Mouse (Mus musculus) kidney, embryonic 14.5 days (tissue): ENCODE measurements around the gene Nr2f2. TPM values are rescaled to one million over a fixed set of nuclear protein-coding genes. Genes with fewer than 3 reads are reported as not detected.

Experiments
- ATAC-seq: fragments of 200-750 bp; cut with Nextera tagmentation; 2 replicates; pipeline ENCODE4 v1.8.0; 2017; ENCODE audit warnings: moderate number of reproducible peaks, mild to moderate bottlenecking, moderate TSS enrichment, moderate library complexity; ENCODE audit not compliant: low FRiP score, low TSS enrichment
- H3K27ac ChIP-seq: fragments of 300-500 bp; sonication (generic); 2 replicates; pipeline ENCODE4 v1.5.1; 2014; ENCODE audit warnings: low read depth, mild to moderate bottlenecking, low read length, moderate library complexity, mixed read lengths
- H3K27me3 ChIP-seq: fragments of 300-500 bp; sonication (generic); 2 replicates; pipeline ENCODE4 v1.6.1; 2014; ENCODE audit warnings: mild to moderate bottlenecking, low read length; ENCODE audit not compliant: control insufficient read depth, insufficient read depth
- H3K36me3 ChIP-seq: fragments of 300-500 bp; sonication (generic); 2 replicates; pipeline ENCODE4 v1.6.1; 2014; ENCODE audit warnings: low read length, mixed read lengths; ENCODE audit not compliant: control insufficient read depth, insufficient read depth
- H3K4me1 ChIP-seq: fragments of 300-500 bp; sonication (generic); 2 replicates; pipeline ENCODE4 v1.6.1; 2014; ENCODE audit warnings: low read length, mixed read lengths; ENCODE audit not compliant: control insufficient read depth, insufficient read depth
- H3K4me2 ChIP-seq: fragments of 300-500 bp; sonication (generic); replicated peaks from 2 replicates; pipeline ENCODE4 v1.6.1; 2014; ENCODE audit warnings: low read depth, mild to moderate bottlenecking, low read length
- H3K4me3 ChIP-seq: fragments of 300-500 bp; sonication (generic); 2 replicates; pipeline ENCODE4 v1.5.1; 2014; ENCODE audit warnings: mild to moderate bottlenecking, low read length
- H3K9ac ChIP-seq: fragments of 300-500 bp; sonication (generic); 2 replicates; pipeline ENCODE4 v1.6.1; 2014; ENCODE audit warnings: low read depth, mild to moderate bottlenecking, low read length, moderate library complexity
- H3K9me3 ChIP-seq: fragments of 300-500 bp; sonication (generic); 2 replicates; pipeline ENCODE4 v1.6.1; 2016; ENCODE audit warnings: low read length; ENCODE audit not compliant: control insufficient read depth
- WGBS: fragments of 180-500 bp; shearing (Covaris S2); extraction: QIAGEN DNeasy Blood & Tissue Kit; methylation state at CpG from one replicate; pipeline ENCODE4 v1.1.7; 2014; 5-methylcytosine and 5-hydroxymethylcytosine counted together
- polyA plus RNA-seq: library from polyadenylated mRNA; unstranded; fragments of >200 nt; fragmentation: Nextera tagmentation; extraction: Ambion mirVana; gene quantifications from 2 replicates; pipeline ENCODE4 v1.2.1, GENCODE M21; 2014

Nr2f2 gene
- polyA plus RNA-seq, 1 experiment from 2014 or later, result 310 TPM

DNA sequence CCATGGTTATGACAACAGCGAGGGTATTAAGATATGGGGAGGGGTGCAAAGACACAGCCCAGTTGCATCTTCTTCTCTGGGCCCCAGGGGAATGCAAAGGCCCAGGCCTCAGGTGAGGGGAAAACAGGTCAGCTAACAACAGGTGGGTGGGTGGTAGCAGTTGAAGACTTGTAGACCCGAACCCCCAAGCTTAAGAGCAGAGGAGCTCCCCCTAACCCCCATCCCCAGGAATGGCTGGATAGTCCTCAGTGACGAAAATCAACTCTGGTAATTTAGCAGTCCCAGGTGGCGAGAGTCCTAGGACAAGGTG, 2.2 kb upstream of the Nr2f2 start:
- Histone ChIP-seq H3K9me3 (no peaks in the 10 kb centered on the region), H3K4me1 (peaks cover 14% of the 10 kb centered on the region), H3K9ac (peak overlapping the region; percentile 100), H3K4me3 (peak overlapping the region; percentile 96), H3K27me3 (peaks cover 3% of the 10 kb centered on the region), H3K36me3 (no peaks in the 10 kb centered on the region), H3K27ac (peak overlapping the region; percentile 97), H3K4me2 (peak overlapping the region; percentile 79)
- no peak for ATAC-seq
- 22% methylated on average over 4 of the region's 4 CpGs for WGBS

DNA sequence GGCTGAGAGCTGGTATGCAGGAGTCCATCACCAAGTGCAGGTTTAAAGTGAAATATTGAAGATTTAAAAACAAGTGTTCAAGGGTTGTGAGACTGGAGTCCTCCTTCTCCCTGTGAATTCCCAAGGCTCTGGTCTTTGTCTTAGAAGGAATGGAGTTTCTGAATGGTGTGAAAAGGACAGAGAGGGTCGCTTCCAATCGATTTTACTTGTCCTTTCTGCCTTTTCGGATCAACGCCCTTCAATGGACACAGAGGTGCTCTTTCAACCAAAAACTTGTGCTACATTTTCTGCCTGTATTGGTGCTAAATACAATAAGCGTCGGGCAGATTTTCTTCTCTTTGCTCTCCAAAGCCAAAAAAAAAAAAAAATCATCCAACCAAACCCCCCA, 1.7 kb upstream of the Nr2f2 start:
- H3K4me1 ChIP-seq, result peaks cover 14% of the 10 kb centered on the region
- peak overlapping the region; percentile 96 for H3K4me3 ChIP-seq
- H3K27ac ChIP-seq, result peak overlapping the region; percentile 97
- ATAC-seq, result no peak
- peaks cover 3% of the 10 kb centered on the region for H3K27me3 ChIP-seq
- no peaks in the 10 kb centered on the region for H3K9me3 ChIP-seq
- H3K9ac ChIP-seq, result peak overlapping the region; percentile 100; the same call in 1 of the 2 replicates
- H3K36me3 ChIP-seq, result no peaks in the 10 kb centered on the region
- peak overlapping the region; percentile 79 for H3K4me2 ChIP-seq
- 23% methylated on average over 6 of the region's 6 CpGs for WGBS

DNA sequence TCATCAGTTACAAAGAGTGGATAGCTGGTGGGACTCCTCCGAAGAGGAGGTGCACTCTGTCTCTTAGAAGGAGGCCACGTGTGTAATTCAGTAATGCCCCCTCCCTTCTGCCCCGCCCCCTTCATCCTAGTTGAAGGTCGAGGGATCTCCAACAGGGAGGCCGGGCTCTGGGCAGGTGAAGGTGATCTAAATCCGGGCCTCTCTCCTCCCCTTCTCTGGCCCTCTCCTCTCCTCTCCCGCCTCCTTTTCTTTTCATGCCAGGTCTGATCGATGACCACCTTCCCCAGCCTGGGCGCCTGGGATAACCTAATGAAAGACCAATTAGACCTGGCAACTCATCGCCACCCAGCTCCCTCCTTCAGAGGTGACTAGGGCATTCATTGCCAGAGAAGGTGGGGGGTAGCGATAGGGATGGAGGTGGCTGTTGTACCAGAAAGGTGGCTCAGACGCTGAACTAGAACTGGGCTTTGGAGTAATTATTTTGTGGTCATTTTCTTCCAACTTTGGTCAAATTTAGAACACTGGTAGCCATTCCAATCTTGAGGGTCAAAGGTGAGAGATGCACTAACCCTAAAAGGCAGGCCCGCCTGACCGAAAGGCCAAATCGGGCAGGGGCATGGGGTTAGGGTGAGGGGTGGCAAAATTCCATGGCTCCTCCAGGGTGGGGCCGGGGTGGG, 1.2 kb upstream of the Nr2f2 start:
- 7% methylated on average over 16 of the region's 16 CpGs for WGBS
- ATAC-seq, result peak; percentile 47; the same call in 1 of the 2 replicates
- Histone ChIP-seq H3K4me1 (peaks cover 14% of the 10 kb centered on the region), H3K27me3 (peaks cover 3% of the 10 kb centered on the region), H3K27ac (peak overlapping the region; percentile 97), H3K4me3 (peak overlapping the region; percentile 96), H3K9me3 (no peaks in the 10 kb centered on the region), H3K4me2 (peak overlapping the region; percentile 79), H3K36me3 (no peaks in the 10 kb centered on the region), H3K9ac (peak overlapping the region; percentile 100)

DNA sequence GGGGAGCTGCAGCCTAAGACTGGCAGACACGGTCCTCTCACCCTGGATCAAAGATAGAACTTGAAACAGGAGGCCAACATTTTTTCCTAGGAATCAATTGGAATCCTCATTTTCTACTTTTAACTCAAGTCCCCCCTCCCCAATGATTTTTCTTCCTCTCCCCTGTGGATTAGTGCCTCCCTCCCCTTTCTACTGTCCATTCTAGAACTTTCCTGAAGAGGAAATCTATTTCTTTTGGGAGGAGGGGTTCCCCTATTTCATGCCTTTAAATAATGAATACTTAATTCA, 217 bp upstream of the Nr2f2 start:
- peak overlapping the region; percentile 96 for H3K4me3 ChIP-seq
- H3K9ac ChIP-seq, result peak overlapping the region; percentile 100
- H3K27ac ChIP-seq, result peak overlapping the region; percentile 97
- no peaks in the 10 kb centered on the region for H3K36me3 ChIP-seq
- peaks cover 3% of the 10 kb centered on the region for H3K27me3 ChIP-seq
- H3K4me1 ChIP-seq, result peaks cover 14% of the 10 kb centered on the region
- no peaks in the 10 kb centered on the region for H3K9me3 ChIP-seq
- 0% methylated on average over 1 of the region's 1 CpGs for WGBS
- peak overlapping the region; percentile 79 for H3K4me2 ChIP-seq
- ATAC-seq, result no peak

DNA sequence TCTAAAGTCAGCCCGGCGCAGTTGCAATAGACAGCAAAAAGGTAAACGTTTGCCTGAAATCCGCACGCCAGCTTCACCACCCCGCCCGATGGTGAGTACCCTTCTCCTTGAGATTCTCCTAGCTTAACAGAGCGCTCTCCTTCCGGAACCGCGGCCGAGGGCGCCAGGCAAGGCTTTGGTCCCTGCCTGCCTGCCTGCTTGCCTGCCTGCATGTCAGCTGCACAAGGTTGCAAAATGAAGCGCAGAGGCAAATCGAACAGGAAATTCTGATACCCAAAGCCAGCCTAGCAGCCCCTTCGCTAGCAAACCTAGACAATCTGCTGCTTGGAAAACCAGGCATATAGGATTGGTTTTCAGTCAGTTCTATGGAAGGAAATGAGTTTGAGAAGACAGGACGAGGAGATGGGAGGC, 1.1 kb downstream of the Nr2f2 start:
- Histone ChIP-seq H3K9me3 (no peaks in the 10 kb centered on the region), H3K4me1 (peaks cover 12% of the 10 kb centered on the region), H3K4me3 (peak overlapping the region; percentile 96), H3K27me3 (peaks cover 3% of the 10 kb centered on the region), H3K9ac (peak overlapping the region; percentile 100), H3K27ac (peak overlapping the region; percentile 97), H3K4me2 (peak overlapping the region; percentile 79), H3K36me3 (no peaks in the 10 kb centered on the region; the same call in 1 of the 2 replicates)
- no peak for ATAC-seq
- under 1% methylated on average over 17 of the region's 17 CpGs for WGBS

DNA sequence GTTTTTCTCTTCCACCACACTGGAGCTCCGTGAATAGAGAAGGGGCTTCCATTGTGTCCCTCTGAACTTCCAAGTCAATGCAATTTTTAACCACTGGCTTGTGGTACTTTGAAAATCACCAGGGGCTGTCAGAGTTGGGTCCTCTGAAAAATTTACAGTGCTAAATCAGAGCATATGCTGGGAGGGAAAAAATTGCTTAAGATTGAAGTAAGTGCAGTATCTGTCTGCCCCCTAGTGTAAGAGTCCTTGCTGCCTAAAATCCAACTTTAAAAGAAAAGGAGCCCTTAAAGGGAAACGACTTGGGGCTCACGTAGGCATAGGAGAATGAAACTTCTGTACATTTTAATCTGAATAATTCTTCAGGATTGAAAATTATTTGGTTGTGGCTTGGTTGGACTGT, 1.7 kb downstream of the Nr2f2 start:
- Histone ChIP-seq H3K27me3 (peaks cover 3% of the 10 kb centered on the region), H3K4me1 (peaks cover 6% of the 10 kb centered on the region; the same call in 1 of the 2 replicates), H3K27ac (peak overlapping the region; percentile 97), H3K36me3 (no peaks in the 10 kb centered on the region; the same call in 1 of the 2 replicates), H3K9me3 (no peaks in the 10 kb centered on the region), H3K4me3 (peak overlapping the region; percentile 96), H3K4me2 (peak overlapping the region; percentile 79), H3K9ac (peak overlapping the region; percentile 100)
- no peak for ATAC-seq
- WGBS, result 1% methylated on average over 3 of the region's 3 CpGs

DNA sequence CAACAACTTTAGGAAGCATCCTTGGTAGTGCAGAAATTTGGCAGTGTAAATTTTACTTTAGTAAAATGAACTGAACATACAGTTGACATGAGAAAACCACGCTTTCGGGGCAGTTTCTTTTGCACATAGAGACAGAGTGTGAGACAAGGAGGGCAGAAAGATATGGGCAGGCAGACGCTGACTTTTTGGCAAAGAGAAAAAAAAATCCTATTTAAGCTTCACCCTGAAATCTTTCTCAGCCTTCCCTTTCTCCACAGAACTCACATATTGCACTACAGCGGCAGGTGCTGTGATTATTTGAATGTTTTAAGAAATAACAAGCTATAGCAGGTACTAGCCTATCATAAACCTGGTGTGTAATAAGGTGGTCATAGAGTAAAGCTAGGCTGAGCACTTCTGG, 3.2 kb downstream of the Nr2f2 start:
- peak overlapping the region; percentile 91 for H3K27ac ChIP-seq

DNA sequence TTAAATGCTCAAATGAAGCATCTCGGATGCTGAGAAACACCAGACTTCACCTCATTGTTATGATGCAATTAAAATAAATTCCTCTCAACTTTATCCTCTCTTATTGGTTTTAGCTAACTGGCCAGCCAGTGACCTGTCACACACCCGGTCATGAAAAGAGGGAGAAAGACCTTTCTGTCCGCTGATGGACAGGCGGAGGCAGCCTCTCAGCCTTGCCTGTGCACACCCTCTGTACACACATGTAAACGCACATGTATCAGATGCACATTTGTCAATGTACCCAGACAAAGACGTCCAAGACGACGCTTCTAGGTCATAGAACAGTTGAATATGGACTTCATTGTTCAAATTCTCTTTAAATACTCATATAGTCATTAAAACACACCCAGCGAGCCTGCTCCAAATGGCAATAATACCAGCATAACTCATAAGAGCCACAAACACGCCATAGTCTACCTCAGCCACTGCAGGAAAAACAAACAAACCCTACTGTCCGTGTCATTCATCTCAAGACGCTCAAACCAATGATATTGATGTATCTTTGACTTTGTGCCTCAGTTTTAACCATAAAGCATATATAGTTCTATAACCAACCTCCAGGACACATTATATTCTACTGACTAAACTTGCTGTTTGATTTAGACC, 3.9 kb downstream of the Nr2f2 start:
- Histone ChIP-seq H3K4me1 (no peaks in the 10 kb centered on the region), H3K36me3 (peaks cover 18% of the 10 kb centered on the region), H3K27me3 (peaks cover 2% of the 10 kb centered on the region; the same call in 1 of the 2 replicates), H3K9me3 (no peaks in the 10 kb centered on the region), H3K9ac (peak overlapping the region; percentile 100), H3K4me2 (peak overlapping the region; percentile 79), H3K27ac (peak overlapping the region; percentile 100), H3K4me3 (peak overlapping the region; percentile 96)
- WGBS, result 4% methylated on average over 12 of the region's 12 CpGs
- ATAC-seq, result no peak

More for the DNA sequence above, 3.2 kb downstream of the Nr2f2 start:
- Histone ChIP-seq H3K4me2 (peak overlapping the region; percentile 79), H3K36me3 (peaks cover 10% of the 10 kb centered on the region; the same call in 1 of the 2 replicates), H3K27me3 (peaks cover 3% of the 10 kb centered on the region; the same call in 1 of the 2 replicates), H3K4me1 (no peaks in the 10 kb centered on the region; the same call in 1 of the 2 replicates), H3K9ac (peak overlapping the region; percentile 100), H3K4me3 (peak overlapping the region; percentile 96), H3K9me3 (no peaks in the 10 kb centered on the region)
- no peak for ATAC-seq
- WGBS, result 19% methylated on average over 4 of the region's 4 CpGs
